Mouse (Mus musculus): Measurements from ENCODE around the gene Rab9.

DNA sequence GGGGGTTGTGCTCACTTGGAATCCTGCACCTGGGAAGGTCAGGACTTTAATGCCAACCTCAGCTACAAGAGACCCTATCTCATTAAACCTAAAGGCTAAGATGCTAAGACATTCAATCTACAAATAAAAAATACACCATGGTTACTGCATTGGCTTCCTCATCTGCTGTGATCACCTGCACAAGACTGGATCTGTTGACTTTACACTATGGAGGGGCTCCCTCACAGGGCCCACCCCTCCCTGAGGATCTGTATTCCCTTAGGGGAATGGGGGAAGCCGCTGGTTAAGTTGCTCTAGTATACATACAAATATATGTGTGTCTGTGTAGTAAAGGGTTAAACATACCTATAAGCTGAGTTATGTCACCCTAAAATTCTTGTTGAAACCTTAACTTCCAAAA is 24.1 kb downstream of the Rab9 start:
- no peak for TF ChIP-seq CTCF (IDR thresholded peaks at IDR 0.05; ENCODE audit: extremely low read depth, insufficient read length, insufficient replicate concordance, low read depth, low read length)
- TF ChIP-seq POLR2A (IDR thresholded peaks at IDR 0.05; ENCODE audit: low read depth, low read length): no peak
